11 mouse cellular contexts compared by ENCODE assay signal in the genomic region with DNA sequence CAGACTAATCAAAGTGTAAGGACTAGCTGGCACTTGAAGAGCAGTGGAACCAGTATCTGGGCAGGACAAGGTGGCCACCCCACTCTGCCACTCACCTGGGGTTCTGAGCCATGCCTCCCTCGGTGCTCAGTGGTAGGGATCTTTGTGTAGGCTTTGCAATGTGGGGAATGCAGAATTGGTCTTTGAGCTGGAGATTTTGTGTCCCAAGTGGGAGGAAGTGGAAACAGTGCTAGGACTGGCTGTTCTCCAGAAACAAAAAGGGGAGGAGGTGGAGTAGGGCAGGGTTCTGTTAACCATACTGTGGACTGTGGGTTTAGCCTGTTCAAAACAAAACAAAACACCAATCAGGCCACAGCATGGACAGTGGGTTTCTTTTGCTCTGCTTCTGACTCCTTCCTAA. TPM values are rescaled to one million over a fixed set of nuclear protein-coding genes. Genes with fewer than 3 reads are reported as not detected.
DNase-seq lines count a peak whose midpoint lies in the region; ATAC-seq and TF ChIP-seq lines count a peak whose summit lies in the region.
"Had no signal": no experiment of that assay in that cellular context is flagged by ENCODE, and none has a peak within 500 bp of the region (broad histone marks: within the 10 kb centered on the region; RNA-seq: fewer than 3 reads in every experiment).

Sult1a1 (minus strand) TSS at position 226 of the 400 bp plus-strand sequence.

- H3K4me2 ChIP-seq in hindbrain, postnatal 0 days (ENCODE audit: low read depth, low read length): peak within 1 kb of the TSS; percentile 18; the same call in 1 of the 2 replicates
- no peak within 1 kb of the TSS for H3K4me2 ChIP-seq in hindbrain, embryonic 14.5 days (replicated peaks)
- H3K4me2 ChIP-seq in heart, postnatal 0 days (ENCODE audit: low read depth, low read length): peak within 1 kb of the TSS; percentile 47
- peak within 1 kb of the TSS; percentile 56 for H3K4me2 ChIP-seq in liver, postnatal 0 days (ENCODE audit: low read depth, low read length)
- H3K4me2 ChIP-seq: embryonic facial prominence, embryonic 13.5 days had no signal

- H3K36me3 ChIP-seq in hindbrain, postnatal 0 days (ENCODE audit: insufficient read depth, low read length): peaks cover 18% of the 10 kb centered on the region
- H3K36me3 ChIP-seq in hindbrain, embryonic 14.5 days (replicated peaks; ENCODE audit: control insufficient read depth, insufficient read depth): peaks cover 30% of the 10 kb centered on the region
- peaks cover 12% of the 10 kb centered on the region; the same call in 1 of the 2 replicates for H3K36me3 ChIP-seq in heart, postnatal 0 days (replicated peaks; ENCODE audit: control insufficient read depth, insufficient read depth, low read length)
- H3K36me3 ChIP-seq in liver, postnatal 0 days (replicated peaks; ENCODE audit: insufficient read depth, low read length): peaks cover 23% of the 10 kb centered on the region

- peak; percentile 75; the same call in 1 of the 2 replicates for TF ChIP-seq EP300 in heart, postnatal 0 days (IDR thresholded peaks at IDR 0.05; ENCODE audit: low read depth)
- peak; percentile 82 for TF ChIP-seq EP300 in liver, postnatal 0 days (IDR thresholded peaks at IDR 0.05; ENCODE audit: low read depth)

- H3K4me3 ChIP-seq in hindbrain, postnatal 0 days (ENCODE audit: low read length): no peak within 1 kb of the TSS
- H3K4me3 ChIP-seq in hindbrain, embryonic 14.5 days (replicated peaks; ENCODE audit: low read length): no peak within 1 kb of the TSS
- H3K4me3 ChIP-seq in heart, postnatal 0 days (ENCODE audit: low read depth, low read length): peak within 1 kb of the TSS; percentile 17
- H3K4me3 ChIP-seq in liver, postnatal 0 days (ENCODE audit: low read depth, low read length): peak within 1 kb of the TSS; percentile 37
- H3K4me3 ChIP-seq: embryonic facial prominence, embryonic 13.5 days had no signal

- no peaks in the 10 kb centered on the region for H3K4me1 ChIP-seq in hindbrain, postnatal 0 days (ENCODE audit: insufficient read depth, low read length)
- H3K4me1 ChIP-seq in hindbrain, embryonic 14.5 days (replicated peaks; ENCODE audit: control insufficient read depth, insufficient read depth, low read length): no peaks in the 10 kb centered on the region
- H3K4me1 ChIP-seq in heart, postnatal 0 days (ENCODE audit: control insufficient read depth, insufficient read depth): peaks cover 6% of the 10 kb centered on the region
- H3K4me1 ChIP-seq in liver, postnatal 0 days (ENCODE audit: insufficient read depth): peaks cover 23% of the 10 kb centered on the region
- H3K4me1 ChIP-seq: embryonic facial prominence, embryonic 13.5 days had no signal

- no peaks in the 10 kb centered on the region for H3K27me3 ChIP-seq in hindbrain, postnatal 0 days (ENCODE audit: insufficient read depth, low read length)
- H3K27me3 ChIP-seq in hindbrain, embryonic 14.5 days (ENCODE audit: control insufficient read depth, insufficient read depth, low read length): no peaks in the 10 kb centered on the region
- no peaks in the 10 kb centered on the region for H3K27me3 ChIP-seq in heart, postnatal 0 days (ENCODE audit: control insufficient read depth, insufficient read depth, low read length)
- no peaks in the 10 kb centered on the region for H3K27me3 ChIP-seq in liver, postnatal 0 days (ENCODE audit: insufficient read depth, low read length)
- H3K27me3 ChIP-seq: CH12.LX; embryonic facial prominence, embryonic 13.5 days had no signal

- no peak for ATAC-seq in hindbrain, postnatal 0 days
- ATAC-seq in hindbrain, embryonic 14.5 days (ENCODE audit: low FRiP score): no peak
- ATAC-seq in heart, postnatal 0 days (ENCODE audit: insufficient read depth, low read depth): peak; percentile 88
- ATAC-seq in liver, postnatal 0 days: peak; percentile 87
- no peak for ATAC-seq in erythroblast, adult 5-6 weeks (replicated peaks; ENCODE audit: low FRiP score, poor library complexity, severe bottlenecking)

- no peak for DNase-seq in hindbrain, postnatal 0 days (ENCODE audit: low spot score)
- DNase-seq in hindbrain, embryonic 14.5 days (ENCODE audit: low spot score): no peak
- DNase-seq in adrenal gland, postnatal 25 days: no peak
- peak; percentile 77 for DNase-seq in heart, postnatal 0 days (ENCODE audit: low spot score)
- DNase-seq in liver, postnatal 0 days: peak; percentile 63
- no peak for DNase-seq in right cerebral cortex, postnatal 10 days (ENCODE audit: low spot score in 2 of 2)
- DNase-seq in cerebellum, adult 11-12 months: no peak

- no peaks in the 10 kb centered on the region for H3K9me3 ChIP-seq in hindbrain, postnatal 0 days (ENCODE audit: low read length)
- H3K9me3 ChIP-seq in hindbrain, embryonic 14.5 days (ENCODE audit: control insufficient read depth, low read length): no peaks in the 10 kb centered on the region
- H3K9me3 ChIP-seq in heart, postnatal 0 days (replicated peaks; ENCODE audit: control insufficient read depth, low read length): no peaks in the 10 kb centered on the region
- no peaks in the 10 kb centered on the region for H3K9me3 ChIP-seq in liver, postnatal 0 days (ENCODE audit: low read length)
- H3K9me3 ChIP-seq: embryonic facial prominence, embryonic 13.5 days had no signal

- TF ChIP-seq CTCF in hindbrain, postnatal 0 days (IDR thresholded peaks at IDR 0.05; ENCODE audit: low read depth): no peak
- TF ChIP-seq CTCF in heart, postnatal 0 days (IDR thresholded peaks at IDR 0.05; ENCODE audit: low read depth): no peak
- TF ChIP-seq CTCF in liver, postnatal 0 days (IDR thresholded peaks at IDR 0.05; ENCODE audit: low read depth): no peak

- H3K9ac ChIP-seq in hindbrain, postnatal 0 days (replicated peaks; ENCODE audit: low read length): no peak within 1 kb of the TSS
- H3K9ac ChIP-seq in hindbrain, embryonic 14.5 days: no peak within 1 kb of the TSS
- peak within 1 kb of the TSS; percentile 19; the same call in 1 of the 2 replicates for H3K9ac ChIP-seq in heart, postnatal 0 days (replicated peaks; ENCODE audit: low read depth, low read length)
- H3K9ac ChIP-seq in liver, postnatal 0 days (replicated peaks): peak within 1 kb of the TSS; percentile 54
- H3K9ac ChIP-seq: embryonic facial prominence, embryonic 13.5 days had no signal

- WGBS in hindbrain, postnatal 0 days: 62% methylated on average over 1 of the region's 1 CpGs
- WGBS in hindbrain, embryonic 14.5 days: 83% methylated on average over 1 of the region's 1 CpGs
- WGBS in heart, postnatal 0 days: 0% methylated on average over 1 of the region's 1 CpGs
- WGBS in liver, postnatal 0 days (ENCODE audit: insufficient replicate concordance): 27% methylated on average over 1 of the region's 1 CpGs

- peak within 1 kb of the TSS; percentile 70 for H3K27ac ChIP-seq in hindbrain, postnatal 0 days
- no peak within 1 kb of the TSS for H3K27ac ChIP-seq in hindbrain, embryonic 14.5 days
- peak within 1 kb of the TSS; percentile 86 for H3K27ac ChIP-seq in heart, postnatal 0 days (ENCODE audit: low read depth)
- H3K27ac ChIP-seq in liver, postnatal 0 days (ENCODE audit: low read depth): peak within 1 kb of the TSS; percentile 91
- H3K27ac ChIP-seq: embryonic facial prominence, embryonic 13.5 days had no signal

RNA-seq across cellular contexts. Expression of gene Sult1a1, which starts in this region (rescaled TPM):
- total RNA-seq in hindbrain, postnatal 0 days (2014; rRNA removed): 22.1 and 34.8 TPM in 2 replicates
- 19.4 and 22.4 TPM in 2 replicates for polyA plus RNA-seq in hindbrain, postnatal 0 days (2015; fragmentation: Nextera tagmentation; extraction: Ambion mirVana)
- 2.5 and 5.3 TPM in 2 replicates for polyA plus RNA-seq in hindbrain, embryonic 14.5 days (2014; fragmentation: Nextera tagmentation; extraction: Ambion mirVana)
- total RNA-seq in adrenal gland, postnatal 25 days (2021): 29.6 and 31.0 TPM in 2 replicates
- total RNA-seq in heart, postnatal 0 days (2014; rRNA removed; ENCODE audit: low replicate concordance): 64.2 and 78.2 TPM in 2 replicates
- polyA plus RNA-seq in heart, postnatal 0 days (2015; fragmentation: Nextera tagmentation; extraction: Ambion mirVana): 24.8 and 30.4 TPM in 2 replicates
- 221 and 241 TPM in 2 replicates for polyA plus RNA-seq in liver, postnatal 0 days (2015; fragmentation: Nextera tagmentation; extraction: Ambion mirVana)
- not detected in 2 replicates for total RNA-seq in erythroblast, adult 5-6 weeks (2015; ENCODE audit: low replicate concordance)
- total RNA-seq in erythroblast, adult 5-6 weeks (2017; ENCODE audit: low replicate concordance): 3.6 and 6.0 TPM in 2 replicates
- polyA plus RNA-seq: neural tube, embryonic 11.5 days had no signal

Comparison
In these comparisons a context has a peak if more than half of its experiments do, and no peak if none do; other contexts are left out.
1. ATAC-seq: peak in heart, postnatal 0 days (single experiment) and liver, postnatal 0 days (single experiment); none in hindbrain, postnatal 0 days (single experiment), hindbrain, embryonic 14.5 days (single experiment) and erythroblast, adult 5-6 weeks (single experiment).
2. DNase-seq: peak in heart, postnatal 0 days (single experiment) and liver, postnatal 0 days (single experiment); none in hindbrain, postnatal 0 days (single experiment), hindbrain, embryonic 14.5 days (single experiment), adrenal gland, postnatal 25 days (single experiment), right cerebral cortex, postnatal 10 days (0 of 2) and cerebellum, adult 11-12 months (single experiment).
3. H3K4me3 ChIP-seq: peak in heart, postnatal 0 days (single experiment) and liver, postnatal 0 days (single experiment); none in hindbrain, postnatal 0 days (single experiment) and hindbrain, embryonic 14.5 days (single experiment).
4. H3K9ac ChIP-seq: peak in heart, postnatal 0 days (single experiment) and liver, postnatal 0 days (single experiment); none in hindbrain, postnatal 0 days (single experiment) and hindbrain, embryonic 14.5 days (single experiment).